ENCODE assay signal across 26 mouse cellular contexts in genomic region chr9:84376621-84377020, GRCm38 (mm10).
DNase-seq lines count a peak whose midpoint lies in the region; ATAC-seq and TF ChIP-seq lines count a peak whose summit lies in the region.
"Had no signal": no experiment of that assay in that cellular context is flagged by ENCODE, and none has a peak within 500 bp of the region (broad histone marks: within the 10 kb centered on the region; RNA-seq: fewer than 3 reads in every experiment).

No protein-coding gene starts in this region.

- no peaks in the 10 kb centered on the region for H3K36me3 ChIP-seq in E14TG2a.4 (ENCODE audit: insufficient read depth, low read length)
- H3K36me3 ChIP-seq: forebrain, embryonic 10.5 days; G1E; heart, embryonic 10.5 days; heart, embryonic 13.5 days; hindbrain, embryonic 12.5 days; hindbrain, embryonic 15.5 days had no signal

- ATAC-seq in Patski: no peak
- ATAC-seq: forebrain, embryonic 13.5 days; forebrain, embryonic 16.5 days had no signal

- H3K27ac ChIP-seq in layer of hippocampus, adult 2 months: no peak overlapping the region
- H3K27ac ChIP-seq: forebrain, embryonic 10.5 days; forebrain, embryonic 13.5 days; heart, adult 2 months; heart, embryonic 10.5 days; heart, embryonic 13.5 days; hindbrain, embryonic 12.5 days; hindbrain, embryonic 15.5 days had no signal

- peaks cover 9% of the 10 kb centered on the region; the same call in 1 of the 2 replicates for H3K4me1 ChIP-seq in E14TG2a.4 (replicated peaks; ENCODE audit: low read depth, low read length)
- H3K4me1 ChIP-seq: forebrain, embryonic 10.5 days; forebrain, embryonic 13.5 days; heart, embryonic 10.5 days; heart, embryonic 13.5 days; hindbrain, embryonic 12.5 days; hindbrain, embryonic 15.5 days had no signal

- CTCF ChIA-PET in Patski (lab: Charles Lee): no interaction called here

- in situ Hi-C loops in Patski (cut with MboI; ENCODE audit: low pct_unique_long_range_greater_than_20kb): no loop called here

- no peak overlapping the region for H3K4me3 ChIP-seq in layer of hippocampus, adult 2 months
- H3K4me3 ChIP-seq in E14TG2a.4 (replicated peaks; ENCODE audit: low read length): no peak overlapping the region
- H3K4me3 ChIP-seq: forebrain, embryonic 10.5 days; forebrain, embryonic 13.5 days; heart, adult 2 months; heart, embryonic 10.5 days; heart, embryonic 13.5 days; hindbrain, embryonic 12.5 days; hindbrain, embryonic 15.5 days had no signal

- DNase-seq in layer of hippocampus, adult 2 months (ENCODE audit: low spot score in 2 of 2): no peak
- no peak for DNase-seq in layer of hippocampus, postnatal 10 days (ENCODE audit: low spot score in 2 of 2)
- DNase-seq in Patski (ENCODE audit: low read depth, low spot score): no peak
- no peak for DNase-seq in brain, embryonic 14.5 days (ENCODE audit: low read depth)
- no peak for DNase-seq in retina, postnatal 1 day
- no peak for DNase-seq in thymus, postnatal 4 days
- no peak for DNase-seq in natural killer cell, adult 2 months (ENCODE audit: low spot score in 2 of 2)
- DNase-seq: adrenal gland, adult 8-10 months; adrenal gland, postnatal 25 days; B cell, adult 2 months; cerebellum, adult 18-20 months; cerebellum, adult 9-10 months; cerebellum, postnatal 14 days; gastrocnemius, postnatal 10 days; gastrocnemius, postnatal 36 days; heart, adult 2 months; heart, postnatal 14 days had no signal

- TF ChIP-seq POLR2A in brain, embryonic 14.5 days (IDR thresholded peaks at IDR 0.05; ENCODE audit: borderline replicate concordance, extremely low read depth, insufficient read depth, insufficient read length, poor library complexity, severe bottlenecking): no peak

- H3K27me3 ChIP-seq in E14TG2a.4 (ENCODE audit: insufficient read depth, low read length) (no peaks in the 10 kb centered on the region), Patski (no peaks in the 10 kb centered on the region)
- H3K27me3 ChIP-seq: forebrain, embryonic 13.5 days; heart, embryonic 13.5 days; hindbrain, embryonic 12.5 days; hindbrain, embryonic 15.5 days had no signal

- POLR2A ChIA-PET in Patski (lab: Charles Lee): no interaction called here

- peaks cover 3% of the 10 kb centered on the region; the same call in 1 of the 2 replicates for H3K9me3 ChIP-seq in E14TG2a.4 (ENCODE audit: low read length)
- H3K9me3 ChIP-seq: forebrain, embryonic 13.5 days; G1E; heart, embryonic 10.5 days; hindbrain, embryonic 15.5 days had no signal

- TF ChIP-seq CTCF in layer of hippocampus, adult 2 months (conservative IDR thresholded peaks at IDR 0.05): 0 out of 2 replicates have a peak, but pooled peaks have one; percentile 7
- TF ChIP-seq CTCF in E14TG2a.4 (conservative IDR thresholded peaks at IDR 0.05; ENCODE audit: low read length) (peak; percentile 42), Patski (IDR thresholded peaks at IDR 0.05) (peak; percentile 12)
- peak; percentile 4; the same call in 1 of the 2 replicates for TF ChIP-seq CTCF in brain, embryonic 14.5 days (IDR thresholded peaks at IDR 0.05; ENCODE audit: borderline replicate concordance, extremely low read depth, insufficient read depth, insufficient read length)
